Mouse (Mus musculus) lung, embryonic 15.5 days (tissue): ENCODE data around the gene Ebpl. TPM values are rescaled to one million over a fixed set of nuclear protein-coding genes. Genes with fewer than 3 reads are reported as not detected.

Experiments
- ATAC-seq: fragments of 200-750 bp; cut with Nextera tagmentation; 2 replicates; pipeline ENCODE4 v1.8.0; 2017; ENCODE audit warnings: moderate number of reproducible peaks, borderline replicate concordance; ENCODE audit not compliant: low FRiP score, low TSS enrichment; ENCODE audit errors: extremely low read depth
- H3K27ac ChIP-seq: fragments of 300-500 bp; sonication (generic); 2 replicates; pipeline ENCODE4 v1.5.1; 2015; ENCODE audit warnings: moderate library complexity, mild to moderate bottlenecking, inconsistent platforms
- H3K27me3 ChIP-seq: fragments of 300-500 bp; sonication (generic); 2 replicates; pipeline ENCODE4 v1.6.1; 2015; ENCODE audit warnings: inconsistent platforms
- H3K36me3 ChIP-seq: fragments of 300-500 bp; sonication (generic); 2 replicates; pipeline ENCODE4 v1.6.1; 2015; ENCODE audit warnings: inconsistent platforms
- H3K4me1 ChIP-seq: fragments of 300-500 bp; sonication (generic); 2 replicates; pipeline ENCODE4 v1.6.1; 2015; ENCODE audit warnings: inconsistent platforms
- H3K4me2 ChIP-seq: fragments of 300-500 bp; sonication (generic); 2 replicates; pipeline ENCODE4 v1.6.1; 2015; ENCODE audit warnings: inconsistent platforms, mild to moderate bottlenecking, moderate library complexity
- H3K4me3 ChIP-seq: fragments of 300-500 bp; sonication (generic); 2 replicates; pipeline ENCODE4 v1.5.1; 2015; ENCODE audit warnings: mild to moderate bottlenecking, inconsistent platforms
- H3K9ac ChIP-seq: fragments of 300-500 bp; sonication (generic); 2 replicates; pipeline ENCODE4 v1.6.1; 2015; ENCODE audit warnings: inconsistent platforms
- H3K9me3 ChIP-seq: fragments of 300-500 bp; sonication (generic); 2 replicates; pipeline ENCODE4 v1.6.1; 2016; ENCODE audit warnings: inconsistent platforms
- WGBS: fragments of 180-500 bp; shearing (Covaris S2); methylation state at CpG from one replicate; pipeline ENCODE4 v1.1.7; 2015; 5-methylcytosine and 5-hydroxymethylcytosine counted together
- polyA plus RNA-seq: library from polyadenylated mRNA; unstranded; fragments of >200 nt; fragmentation: Nextera tagmentation; extraction: Ambion mirVana; gene quantifications from 2 replicates; pipeline ENCODE4 v1.2.1, GENCODE M21; 2015

Ebpl gene
- 8.6 and 8.7 TPM in 2 replicates for polyA plus RNA-seq

DNA sequence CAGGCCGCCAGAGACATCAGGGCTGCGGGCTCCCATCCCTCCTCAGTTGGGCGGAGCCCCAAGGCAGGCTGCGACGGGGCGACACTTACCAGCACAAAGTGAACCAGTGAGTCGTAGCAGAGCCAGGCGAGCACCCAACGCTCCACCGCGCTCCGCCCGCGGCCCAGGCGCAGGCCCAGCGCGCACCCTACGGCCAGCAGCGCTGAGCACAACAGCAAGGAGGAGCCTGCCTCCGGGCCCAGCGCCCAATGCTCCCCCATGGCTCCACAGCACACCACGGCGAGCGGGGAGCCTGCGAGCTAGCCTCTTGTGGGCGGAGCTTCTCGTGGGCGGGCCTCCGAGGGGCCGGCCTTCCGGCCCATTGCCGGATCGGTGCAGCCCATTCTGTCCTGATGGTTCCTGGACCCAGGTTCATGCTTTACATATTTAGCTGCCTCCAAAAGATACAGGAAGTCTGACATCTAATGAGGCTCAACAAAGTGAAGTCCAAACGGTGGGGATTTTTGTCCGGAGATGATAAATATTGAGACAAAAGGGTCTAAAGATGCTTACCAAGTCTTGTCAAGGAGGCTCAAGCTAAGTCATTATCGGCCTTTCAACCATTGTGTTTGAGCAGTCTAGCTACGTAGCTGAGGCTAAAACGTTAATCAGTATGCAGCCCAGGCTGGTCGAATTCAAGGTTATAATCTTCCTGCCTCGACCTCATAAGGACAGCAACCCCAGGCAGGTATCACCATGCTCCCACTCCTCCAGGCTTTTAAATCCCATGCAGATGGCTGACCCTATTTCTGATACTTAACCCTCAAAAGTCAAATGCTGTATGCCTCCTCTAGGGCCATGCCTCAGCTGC is at the start of gene Ebpl:
Gene Ebpl (minus strand): TSS at position 309 of the 850 bp plus-strand sequence.
- H3K27me3 ChIP-seq, result no peaks in the 10 kb centered on the region
- peak within 1 kb of the TSS; percentile 51 for H3K4me3 ChIP-seq
- H3K36me3 ChIP-seq, result no peaks in the 10 kb centered on the region
- peaks cover 9% of the 10 kb centered on the region; the same call in 1 of the 2 replicates for H3K4me1 ChIP-seq
- H3K4me2 ChIP-seq, result peak within 1 kb of the TSS; percentile 55
- H3K9me3 ChIP-seq, result no peaks in the 10 kb centered on the region
- under 1% methylated on average over 40 of the region's 40 CpGs for WGBS
- peak within 1 kb of the TSS; percentile 49 for H3K9ac ChIP-seq
- peak; percentile 97 for ATAC-seq
- H3K27ac ChIP-seq, result peak within 1 kb of the TSS; percentile 67

DNA sequence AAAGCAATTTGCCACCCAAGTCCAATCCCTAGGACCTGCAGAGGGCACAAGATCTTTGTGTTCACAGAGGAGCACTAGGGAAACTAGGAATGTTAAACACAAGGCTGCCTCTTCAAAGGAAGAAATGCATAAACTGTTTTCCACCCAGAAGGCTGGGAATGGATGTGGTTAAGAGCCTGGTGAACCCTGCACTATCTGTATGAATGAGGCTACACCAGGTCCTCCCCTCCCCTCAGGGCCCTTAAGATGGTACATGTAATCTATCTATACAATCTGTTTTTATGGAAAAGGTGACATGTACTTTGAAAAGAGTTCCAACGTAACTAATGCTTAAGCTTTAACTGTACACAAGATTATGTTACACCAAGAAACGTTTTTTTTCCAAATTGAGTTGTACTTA is 49.8 kb upstream of the Ebpl start:
- H3K4me2 ChIP-seq, result no peak overlapping the region
- H3K9ac ChIP-seq, result no peak overlapping the region
- peaks cover 6% of the 10 kb centered on the region; the same call in 1 of the 2 replicates for H3K4me1 ChIP-seq
- no peak overlapping the region for H3K4me3 ChIP-seq
- ATAC-seq, result no peak
- no peaks in the 10 kb centered on the region for H3K27me3 ChIP-seq
- no peaks in the 10 kb centered on the region for H3K36me3 ChIP-seq
- no peak overlapping the region for H3K27ac ChIP-seq
- H3K9me3 ChIP-seq, result no peaks in the 10 kb centered on the region
- 53% methylated on average over 2 of the region's 2 CpGs for WGBS

DNA sequence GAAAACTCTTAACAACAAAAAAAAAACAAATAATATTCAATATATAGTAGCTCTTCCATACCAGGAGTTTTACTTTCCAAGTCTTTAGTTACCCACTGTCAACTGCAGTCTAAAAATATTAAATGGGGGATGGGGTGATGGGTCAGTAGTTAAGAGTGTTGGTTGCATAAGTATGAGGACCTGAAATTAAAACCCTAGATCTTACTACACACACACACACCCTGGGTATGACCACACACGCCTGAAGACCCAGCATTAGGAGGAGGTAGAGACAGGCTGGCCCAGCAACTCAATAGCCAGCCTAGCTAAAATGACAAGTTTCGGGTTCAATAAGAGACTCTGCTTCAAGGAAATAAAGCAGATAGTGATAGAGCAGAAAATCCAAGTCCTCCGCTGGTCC is 46.8 kb upstream of the Ebpl start:
- no peak for ATAC-seq
- H3K36me3 ChIP-seq, result no peaks in the 10 kb centered on the region
- no peaks in the 10 kb centered on the region for H3K27me3 ChIP-seq
- no peak overlapping the region for H3K27ac ChIP-seq
- WGBS, result 87% methylated on average over 3 of the region's 3 CpGs
- H3K4me3 ChIP-seq, result no peak overlapping the region
- peaks cover 6% of the 10 kb centered on the region; the same call in 1 of the 2 replicates for H3K4me1 ChIP-seq
- H3K4me2 ChIP-seq, result no peak overlapping the region
- H3K9ac ChIP-seq, result no peak overlapping the region
- no peaks in the 10 kb centered on the region for H3K9me3 ChIP-seq

DNA sequence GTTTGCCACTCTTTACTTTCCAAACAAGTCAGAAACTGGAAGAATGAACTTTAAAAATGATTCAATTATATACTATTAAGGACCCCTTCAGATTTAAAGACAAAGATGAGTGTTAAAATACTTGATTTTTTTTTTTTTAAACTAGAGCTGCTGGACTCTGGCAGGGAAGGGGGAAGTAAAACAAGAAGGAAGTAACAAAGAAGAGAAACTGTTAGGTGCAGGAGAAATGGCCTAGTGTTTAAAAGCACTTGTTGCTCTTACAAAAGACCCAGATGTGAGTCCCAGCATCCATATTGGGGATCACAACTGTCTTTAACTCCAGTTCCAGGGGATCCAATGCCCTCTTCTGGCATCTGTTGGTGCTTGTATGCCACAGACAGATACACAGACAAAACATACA is 45.5 kb upstream of the Ebpl start:
- Histone ChIP-seq H3K9ac (no peak overlapping the region), H3K4me3 (no peak overlapping the region), H3K4me2 (no peak overlapping the region), H3K36me3 (peaks cover 4% of the 10 kb centered on the region), H3K4me1 (peaks cover 3% of the 10 kb centered on the region; the same call in 1 of the 2 replicates), H3K27me3 (no peaks in the 10 kb centered on the region), H3K9me3 (no peaks in the 10 kb centered on the region), H3K27ac (no peak overlapping the region)
- ATAC-seq, result no peak

DNA sequence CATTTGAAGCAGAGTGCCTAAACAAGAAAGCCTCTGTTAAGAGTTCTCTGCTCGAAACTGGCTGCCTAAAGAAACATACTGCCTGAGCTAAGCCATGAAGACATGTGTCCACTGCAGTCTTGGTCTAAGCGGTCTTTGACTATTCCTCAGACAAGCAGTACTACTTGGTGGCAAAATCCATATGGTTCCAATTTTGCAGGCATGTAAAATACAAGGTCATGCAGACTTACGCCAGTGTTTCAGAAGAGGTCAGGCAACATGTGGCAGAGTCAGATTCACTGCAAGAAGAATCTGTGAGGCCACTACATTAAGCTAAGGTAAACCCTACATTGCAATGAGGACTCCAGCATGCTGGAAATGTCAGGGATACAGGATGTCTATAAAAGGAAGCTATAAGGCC is 44.7 kb upstream of the Ebpl start:
- WGBS, result 84% methylated on average over 3 of the region's 3 CpGs
- Histone ChIP-seq H3K9me3 (no peaks in the 10 kb centered on the region), H3K27ac (no peak overlapping the region), H3K4me3 (no peak overlapping the region), H3K4me2 (no peak overlapping the region), H3K36me3 (peaks cover 7% of the 10 kb centered on the region), H3K9ac (no peak overlapping the region), H3K27me3 (no peaks in the 10 kb centered on the region), H3K4me1 (no peaks in the 10 kb centered on the region; the same call in 1 of the 2 replicates)
- no peak for ATAC-seq

DNA sequence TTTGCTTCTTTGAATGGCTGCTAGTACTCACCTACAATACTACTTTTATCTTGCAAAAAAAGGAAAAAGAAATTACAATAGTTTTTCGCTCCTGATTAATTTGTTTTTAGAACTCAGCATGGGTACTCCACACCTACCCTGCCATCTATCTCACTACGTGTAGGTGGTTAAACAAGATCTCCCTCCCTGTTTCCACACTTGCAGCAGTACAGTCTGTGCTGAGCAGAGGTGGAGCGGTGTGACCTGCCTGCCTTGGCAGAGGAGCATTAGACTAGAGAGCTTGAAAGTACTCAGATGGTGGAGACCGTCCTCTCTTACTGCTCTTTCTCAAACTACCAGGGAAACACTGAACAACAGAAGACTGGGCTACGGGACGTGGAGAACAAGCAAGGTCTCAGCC is 34.5 kb upstream of the Ebpl start:
- no peaks in the 10 kb centered on the region for H3K9me3 ChIP-seq
- no peak overlapping the region for H3K27ac ChIP-seq
- H3K9ac ChIP-seq, result no peak overlapping the region
- H3K4me2 ChIP-seq, result no peak overlapping the region
- H3K4me3 ChIP-seq, result no peak overlapping the region
- H3K27me3 ChIP-seq, result no peaks in the 10 kb centered on the region
- no peaks in the 10 kb centered on the region for H3K36me3 ChIP-seq
- ATAC-seq, result no peak
- WGBS, result 70% methylated on average over 6 of the region's 6 CpGs
- H3K4me1 ChIP-seq, result no peaks in the 10 kb centered on the region

DNA sequence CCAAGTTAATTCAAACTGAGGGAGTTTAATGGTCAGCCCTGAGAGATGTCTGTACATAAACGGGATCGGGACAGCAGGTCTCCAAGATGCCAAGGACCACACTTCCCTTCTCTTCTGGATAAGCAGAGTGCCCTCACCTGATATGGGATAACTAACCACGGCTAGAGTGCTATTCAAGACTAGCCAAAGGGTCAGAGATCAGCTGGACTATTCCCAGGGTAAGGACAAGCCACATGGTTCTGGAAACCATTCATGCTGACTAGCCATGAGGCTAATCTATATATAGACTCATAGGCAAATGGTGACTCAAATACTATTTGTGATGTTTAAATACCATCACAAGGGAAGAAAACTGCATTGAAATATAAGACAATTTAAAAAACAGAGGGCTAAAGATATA is 30.3 kb upstream of the Ebpl start:
- no peaks in the 10 kb centered on the region for H3K9me3 ChIP-seq
- no peak overlapping the region for H3K27ac ChIP-seq
- no peak for ATAC-seq
- peaks cover 5% of the 10 kb centered on the region; the same call in 1 of the 2 replicates for H3K36me3 ChIP-seq
- no peak overlapping the region for H3K4me2 ChIP-seq
- no peaks in the 10 kb centered on the region for H3K4me1 ChIP-seq
- no peak overlapping the region for H3K4me3 ChIP-seq
- H3K9ac ChIP-seq, result no peak overlapping the region
- 78% methylated on average over 3 of the region's 3 CpGs for WGBS
- H3K27me3 ChIP-seq, result no peaks in the 10 kb centered on the region

DNA sequence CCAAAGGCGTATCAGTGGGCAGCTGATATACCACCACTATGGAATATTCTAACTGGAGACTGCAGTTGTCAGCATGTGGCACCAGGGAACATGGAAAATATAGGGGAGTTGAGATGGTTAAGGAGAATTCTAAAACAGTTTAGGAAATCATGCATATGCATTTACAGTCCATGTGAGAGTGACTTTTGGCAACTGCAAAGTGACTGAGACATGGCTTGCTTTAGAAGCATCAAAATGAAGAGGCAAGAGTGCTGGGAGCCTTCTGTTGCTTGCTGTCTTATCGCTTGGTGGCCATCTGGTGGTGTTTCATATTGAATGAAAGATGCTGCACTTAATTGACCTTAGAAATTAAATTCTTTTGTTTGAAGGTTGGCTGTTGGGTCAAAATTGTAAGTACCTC is 7.1 kb upstream of the Ebpl start:
- no peak overlapping the region for H3K27ac ChIP-seq
- no peaks in the 10 kb centered on the region for H3K9me3 ChIP-seq
- no peaks in the 10 kb centered on the region for H3K4me1 ChIP-seq
- no peak overlapping the region for H3K4me2 ChIP-seq
- H3K27me3 ChIP-seq, result no peaks in the 10 kb centered on the region
- H3K9ac ChIP-seq, result no peak overlapping the region
- ATAC-seq, result no peak
- 89% methylated on average over 2 of the region's 2 CpGs for WGBS
- H3K36me3 ChIP-seq, result peaks cover 19% of the 10 kb centered on the region
- H3K4me3 ChIP-seq, result no peak overlapping the region

DNA sequence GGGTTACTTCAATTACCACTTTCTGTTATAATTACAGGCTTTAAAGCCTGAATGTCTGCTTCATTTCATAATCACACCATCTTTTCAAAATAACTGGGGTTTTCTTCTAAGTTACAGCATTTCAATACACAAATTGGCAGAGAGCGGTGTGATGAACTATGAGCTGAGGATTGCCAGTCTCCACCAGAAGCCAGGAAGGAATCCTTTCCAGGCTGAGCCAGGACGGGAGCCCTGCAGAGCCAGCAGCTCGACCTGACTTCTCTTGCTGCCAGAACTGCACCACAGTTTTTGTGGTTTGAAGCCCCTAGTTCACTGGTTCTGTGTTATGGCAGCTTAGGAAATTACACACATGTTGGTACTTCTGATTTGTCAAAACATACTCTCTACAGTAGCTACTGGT is 4.4 kb upstream of the Ebpl start:
- 81% methylated on average over 3 of the region's 3 CpGs for WGBS
- no peaks in the 10 kb centered on the region for H3K27me3 ChIP-seq
- H3K4me3 ChIP-seq, result no peak overlapping the region
- no peak overlapping the region for H3K4me2 ChIP-seq
- no peak overlapping the region for H3K27ac ChIP-seq
- ATAC-seq, result no peak
- H3K36me3 ChIP-seq, result peaks cover 10% of the 10 kb centered on the region
- no peaks in the 10 kb centered on the region for H3K9me3 ChIP-seq
- no peak overlapping the region for H3K9ac ChIP-seq
- peaks cover 7% of the 10 kb centered on the region; the same call in 1 of the 2 replicates for H3K4me1 ChIP-seq

DNA sequence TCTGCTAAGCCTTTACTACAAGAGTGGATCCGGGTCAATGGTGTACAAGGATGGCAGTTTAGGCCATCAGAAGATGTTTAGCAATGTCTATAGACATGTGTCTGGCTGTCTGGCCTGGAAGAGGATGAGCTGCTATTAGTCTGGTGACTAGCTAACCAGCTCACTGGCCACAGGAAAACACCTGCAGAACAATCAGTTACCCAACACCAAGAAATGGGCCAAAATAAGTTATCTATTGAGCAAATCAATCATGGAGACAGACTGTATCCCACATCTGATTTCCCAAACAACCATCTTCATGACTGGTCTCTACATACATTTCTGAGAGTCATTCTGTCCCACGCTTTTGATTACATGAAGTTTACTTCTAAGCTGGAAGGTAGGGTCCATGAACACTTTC is 3.5 kb upstream of the Ebpl start:
- WGBS, result 90% methylated on average over 2 of the region's 2 CpGs

DNA sequence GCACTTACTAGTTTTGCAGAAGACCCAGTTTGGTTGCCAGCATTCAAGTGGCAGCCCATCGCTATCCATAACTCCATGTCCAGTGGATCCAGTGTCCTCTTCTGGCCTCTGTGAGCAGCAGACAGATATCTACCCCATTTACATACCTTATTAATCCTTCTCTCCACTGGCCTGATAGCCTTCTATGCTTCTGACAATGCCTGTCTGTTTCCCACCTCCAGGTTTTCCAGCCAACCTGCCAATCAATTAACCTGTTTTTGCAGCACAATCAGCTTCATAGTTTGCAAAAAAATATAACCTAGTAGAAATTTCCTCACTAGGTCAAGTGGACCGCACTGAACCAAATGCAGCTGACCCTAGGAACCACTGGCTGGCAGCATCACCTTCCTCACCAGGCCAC is 2.0 kb upstream of the Ebpl start:
- H3K36me3 ChIP-seq, result peaks cover 7% of the 10 kb centered on the region
- H3K27me3 ChIP-seq, result no peaks in the 10 kb centered on the region
- H3K9ac ChIP-seq, result no peak overlapping the region
- ATAC-seq, result no peak
- no peaks in the 10 kb centered on the region for H3K9me3 ChIP-seq
- no peak overlapping the region for H3K27ac ChIP-seq
- no peak overlapping the region for H3K4me2 ChIP-seq
- H3K4me1 ChIP-seq, result peaks cover 9% of the 10 kb centered on the region; the same call in 1 of the 2 replicates
- WGBS, result 91% methylated on average over 2 of the region's 2 CpGs
- no peak overlapping the region for H3K4me3 ChIP-seq

More for the DNA sequence above, 3.5 kb upstream of the Ebpl start:
- peaks cover 9% of the 10 kb centered on the region; the same call in 1 of the 2 replicates for H3K4me1 ChIP-seq
- no peak for ATAC-seq
- no peak overlapping the region for H3K4me3 ChIP-seq
- H3K27me3 ChIP-seq, result no peaks in the 10 kb centered on the region
- H3K9ac ChIP-seq, result no peak overlapping the region
- no peaks in the 10 kb centered on the region for H3K9me3 ChIP-seq
- H3K27ac ChIP-seq, result no peak overlapping the region
- H3K4me2 ChIP-seq, result no peak overlapping the region
- peaks cover 9% of the 10 kb centered on the region for H3K36me3 ChIP-seq

DNA sequence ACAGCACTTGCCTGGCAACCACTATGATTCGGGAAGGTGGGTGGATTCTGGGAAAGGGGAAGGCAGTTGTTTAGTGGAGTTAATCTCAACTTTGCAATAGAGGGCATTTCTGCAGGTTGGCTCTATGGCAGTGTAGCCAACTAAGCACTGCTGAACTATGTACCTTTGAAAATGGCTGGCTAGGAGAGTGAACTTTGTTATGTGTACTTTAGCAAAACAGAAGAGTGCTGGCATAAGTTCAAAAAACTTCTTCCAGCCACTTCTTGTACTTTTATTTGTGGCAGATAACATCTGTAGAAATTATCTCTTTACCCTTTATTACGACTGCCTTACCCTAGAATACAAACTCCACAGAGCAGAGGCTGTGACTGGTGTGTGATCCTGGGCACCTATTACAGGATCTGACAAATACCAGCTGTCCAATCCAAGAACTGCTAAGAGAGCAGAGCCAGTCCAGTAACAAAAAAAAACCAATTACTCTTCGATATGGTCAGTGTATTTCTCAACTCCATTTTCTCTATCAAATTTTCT is 807 bp upstream of the Ebpl start:
- no peak overlapping the region for H3K9ac ChIP-seq
- peak overlapping the region; percentile 55; the same call in 1 of the 2 replicates for H3K4me2 ChIP-seq
- H3K27me3 ChIP-seq, result no peaks in the 10 kb centered on the region
- H3K4me3 ChIP-seq, result no peak overlapping the region
- WGBS, result 40% methylated on average over 3 of the region's 3 CpGs
- H3K9me3 ChIP-seq, result no peaks in the 10 kb centered on the region
- ATAC-seq, result no peak
- H3K27ac ChIP-seq, result no peak overlapping the region
- H3K36me3 ChIP-seq, result no peaks in the 10 kb centered on the region; the same call in 1 of the 2 replicates
- H3K4me1 ChIP-seq, result peaks cover 9% of the 10 kb centered on the region; the same call in 1 of the 2 replicates
